Mouse (Mus musculus) midbrain, embryonic 16.5 days (tissue): ENCODE measurements at regions not wholly inside any gene's neighbourhood (a gene's known extent, or its start where the extent isn't known, plus 50 kb on each side); places are given as distances from the start of the nearest gene placed in this dataset.

ENCODE experiments used
- ATAC-seq: fragments of 200-750 bp; cut with Nextera tagmentation; 2 replicates; pipeline ENCODE4 v1.8.0; 2017; ENCODE audit warnings: moderate TSS enrichment
- H3K27ac ChIP-seq: fragments of 300-500 bp; sonication (generic); 2 replicates; pipeline ENCODE4 v1.5.1; 2014; ENCODE audit warnings: mild to moderate bottlenecking, low read length, mixed read lengths
- H3K27me3 ChIP-seq: fragments of 300-500 bp; sonication (generic); 2 replicates; pipeline ENCODE4 v1.6.1; 2014; ENCODE audit warnings: low read depth, low read length, mixed read lengths; ENCODE audit not compliant: control insufficient read depth, insufficient read depth
- H3K36me3 ChIP-seq: fragments of 300-500 bp; sonication (generic); 2 replicates; pipeline ENCODE4 v1.6.1; 2014; ENCODE audit warnings: mild to moderate bottlenecking, low read length, moderate library complexity, mixed read lengths; ENCODE audit not compliant: control insufficient read depth, insufficient read depth
- H3K4me1 ChIP-seq: fragments of 300-500 bp; sonication (generic); 2 replicates; pipeline ENCODE4 v1.6.1; 2014; ENCODE audit warnings: mild to moderate bottlenecking, low read length, mixed read lengths; ENCODE audit not compliant: control insufficient read depth, insufficient read depth
- H3K4me2 ChIP-seq: fragments of 300-500 bp; sonication (generic); 2 replicates; pipeline ENCODE4 v1.6.1; 2014; ENCODE audit warnings: mild to moderate bottlenecking, low read length, mixed read lengths
- H3K4me3 ChIP-seq: fragments of 300-500 bp; sonication (generic); 2 replicates; pipeline ENCODE4 v1.5.1; 2014; ENCODE audit warnings: low read depth, mild to moderate bottlenecking, low read length, moderate library complexity, mixed read lengths
- H3K9ac ChIP-seq: fragments of 300-500 bp; sonication (generic); 2 replicates; pipeline ENCODE4 v1.6.1; 2014; ENCODE audit warnings: low read depth, low read length, mixed read lengths
- H3K9me3 ChIP-seq: fragments of 300-500 bp; sonication (generic); replicated peaks from 2 replicates; pipeline ENCODE4 v1.6.1; 2014; ENCODE audit warnings: mild to moderate bottlenecking, low read length, mixed read lengths; ENCODE audit not compliant: control insufficient read depth, poor library complexity, severe bottlenecking
- WGBS: fragments of 180-500 bp; shearing (Covaris S2); extraction: QIAGEN DNeasy Blood & Tissue Kit; methylation state at CpG from one replicate; pipeline ENCODE4 v1.1.7; 2014; 5-methylcytosine and 5-hydroxymethylcytosine counted together

DNA sequence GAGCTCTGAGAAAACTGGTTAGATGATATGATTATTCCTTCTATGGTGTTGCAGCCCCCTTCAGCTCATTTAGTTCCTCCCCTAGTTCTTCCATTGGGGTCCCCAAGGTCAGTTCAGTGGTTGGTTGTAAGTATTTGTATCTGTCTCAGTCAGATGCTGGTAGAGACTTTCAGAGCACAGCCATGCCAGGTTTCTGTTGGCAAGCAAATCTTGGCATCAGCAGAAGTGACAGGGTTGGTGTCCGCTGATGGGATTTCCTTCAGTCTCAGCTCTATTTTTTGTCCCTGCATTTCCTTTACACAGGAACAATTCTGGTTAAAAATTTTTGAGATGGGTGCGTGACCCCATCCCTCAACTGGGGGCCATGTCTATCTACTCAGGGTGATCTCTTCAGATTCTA, 55.3 kb upstream of the Spaca1 start:
- Histone ChIP-seq H3K9ac (no peak overlapping the region), H3K9me3 (peaks cover 5% of the 10 kb centered on the region; the same call in 1 of the 2 replicates), H3K4me3 (no peak overlapping the region), H3K27me3 (no peaks in the 10 kb centered on the region), H3K27ac (no peak overlapping the region), H3K36me3 (no peaks in the 10 kb centered on the region), H3K4me2 (no peak overlapping the region), H3K4me1 (no peaks in the 10 kb centered on the region)
- 98% methylated on average over 2 of the region's 2 CpGs for WGBS
- no peak for ATAC-seq

DNA sequence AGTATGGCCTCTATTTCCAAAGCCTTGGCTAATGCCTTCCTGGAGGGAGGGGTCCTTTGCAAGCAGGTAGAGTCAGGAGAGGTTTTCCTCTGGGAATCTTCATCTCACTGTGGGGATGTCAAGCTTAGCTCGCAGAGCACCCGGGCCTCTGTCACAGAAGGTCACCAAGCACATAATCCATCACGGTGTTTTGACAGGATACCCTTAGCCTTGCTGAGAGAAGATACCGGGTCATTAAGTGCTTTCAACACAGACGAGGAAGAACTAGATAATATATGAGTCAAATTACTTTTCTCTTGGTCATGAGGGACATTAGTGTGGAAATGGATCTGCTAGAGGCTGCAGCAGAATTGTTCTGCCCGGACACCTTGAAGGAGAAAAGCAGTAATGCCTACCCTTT, 64.3 kb upstream of the Spaca1 start:
- Histone ChIP-seq H3K27ac (no peak overlapping the region), H3K9me3 (no peaks in the 10 kb centered on the region), H3K4me1 (no peaks in the 10 kb centered on the region), H3K4me3 (no peak overlapping the region), H3K27me3 (no peaks in the 10 kb centered on the region), H3K4me2 (no peak overlapping the region), H3K36me3 (no peaks in the 10 kb centered on the region), H3K9ac (no peak overlapping the region)
- ATAC-seq, result no peak
- WGBS, result 79% methylated on average over 6 of the region's 6 CpGs

DNA sequence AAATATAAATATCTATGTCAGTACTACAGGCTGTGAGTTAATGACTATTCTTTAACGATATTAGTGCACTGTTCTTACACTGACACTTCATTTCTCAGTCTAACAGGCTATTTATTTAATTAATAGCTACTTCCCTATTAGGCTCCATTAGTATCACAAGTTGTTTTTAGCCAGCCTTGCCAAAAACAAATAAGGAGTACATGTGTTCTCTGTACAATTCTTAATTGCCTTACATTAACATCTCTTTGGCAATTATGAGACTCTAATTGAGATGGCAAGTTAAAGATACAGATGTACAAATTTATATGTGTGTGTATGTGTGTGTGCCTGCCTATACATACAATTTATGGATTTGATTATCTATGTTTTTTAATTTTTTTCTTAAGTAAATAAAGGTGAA, 67.1 kb upstream of the Spaca1 start:
- WGBS, result 71% methylated on average over 1 of the region's 1 CpGs
- ATAC-seq, result no peak
- Histone ChIP-seq H3K27me3 (no peaks in the 10 kb centered on the region), H3K4me1 (no peaks in the 10 kb centered on the region), H3K9me3 (no peaks in the 10 kb centered on the region), H3K4me2 (no peak overlapping the region), H3K27ac (no peak overlapping the region), H3K9ac (no peak overlapping the region), H3K4me3 (no peak overlapping the region), H3K36me3 (no peaks in the 10 kb centered on the region)

GRCm38 (mm10) chr4:34122959-34123520, 73.0 kb upstream of the Spaca1 start:
- H3K9me3 ChIP-seq, result no peaks in the 10 kb centered on the region
- H3K4me3 ChIP-seq, result no peak overlapping the region
- H3K27ac ChIP-seq, result no peak overlapping the region
- H3K4me2 ChIP-seq, result no peak overlapping the region
- no peaks in the 10 kb centered on the region for H3K27me3 ChIP-seq
- no peak overlapping the region for H3K9ac ChIP-seq
- no peaks in the 10 kb centered on the region for H3K4me1 ChIP-seq
- no peak for ATAC-seq
- H3K36me3 ChIP-seq, result no peaks in the 10 kb centered on the region
- WGBS, result 86% methylated on average over 9 of the region's 9 CpGs

GRCm38 (mm10) chr4:34128224-34128623, 78.2 kb upstream of the Spaca1 start:
- Histone ChIP-seq H3K9me3 (no peaks in the 10 kb centered on the region), H3K4me2 (no peak overlapping the region), H3K4me1 (no peaks in the 10 kb centered on the region), H3K9ac (no peak overlapping the region), H3K27me3 (no peaks in the 10 kb centered on the region), H3K4me3 (no peak overlapping the region), H3K36me3 (no peaks in the 10 kb centered on the region), H3K27ac (no peak overlapping the region)
- peak; percentile 51 for ATAC-seq
- WGBS, result 48% methylated on average over 4 of the region's 4 CpGs

GRCm38 (mm10) chr4:34146133-34146867, 96.3 kb upstream of the Spaca1 start:
- Histone ChIP-seq H3K9me3 (no peaks in the 10 kb centered on the region), H3K27ac (no peak overlapping the region), H3K4me2 (no peak overlapping the region), H3K9ac (no peak overlapping the region), H3K4me3 (no peak overlapping the region), H3K4me1 (no peaks in the 10 kb centered on the region), H3K27me3 (no peaks in the 10 kb centered on the region), H3K36me3 (no peaks in the 10 kb centered on the region)
- 88% methylated on average over 2 of the region's 2 CpGs for WGBS
- ATAC-seq, result no peak

GRCm38 (mm10) chr4:34148956-34149739, 99.2 kb upstream of the Spaca1 start:
- WGBS, result 74% methylated on average over 5 of the region's 5 CpGs
- no peak overlapping the region for H3K4me2 ChIP-seq
- H3K27ac ChIP-seq, result no peak overlapping the region
- H3K4me1 ChIP-seq, result 0 out of 2 replicates have a peak, but pooled peaks cover 4% of the 10 kb centered on the region
- H3K27me3 ChIP-seq, result no peaks in the 10 kb centered on the region
- H3K9me3 ChIP-seq, result no peaks in the 10 kb centered on the region
- H3K36me3 ChIP-seq, result no peaks in the 10 kb centered on the region
- H3K4me3 ChIP-seq, result no peak overlapping the region
- H3K9ac ChIP-seq, result no peak overlapping the region
- no peak for ATAC-seq

- no peaks in the 10 kb centered on the region for H3K36me3 ChIP-seq
- H3K4me1 ChIP-seq, result 0 out of 2 replicates have a peak, but pooled peaks cover 4% of the 10 kb centered on the region
- H3K9me3 ChIP-seq, result no peaks in the 10 kb centered on the region
- H3K27me3 ChIP-seq, result no peaks in the 10 kb centered on the region
- no peak overlapping the region for H3K27ac ChIP-seq
- WGBS, result 53% methylated on average over 10 of the region's 10 CpGs
- peak; percentile 54; the same call in 1 of the 2 replicates for ATAC-seq
- H3K9ac ChIP-seq, result no peak overlapping the region
- H3K4me2 ChIP-seq, result no peak overlapping the region
- H3K4me3 ChIP-seq, result no peak overlapping the region
Observed at GRCm38 (mm10) chr4:34151605-34152347, 101.8 kb upstream of the Spaca1 start.
